Mouse (Mus musculus) myocyte (in vitro differentiated cells): ENCODE measurements at regions not wholly inside any gene's neighbourhood (a gene's known extent, or its start where the extent isn't known, plus 50 kb on each side); places are given as distances from the start of the nearest gene placed in this dataset.

Experiments used
- CEBPB ChIP-seq: IDR thresholded peaks from 2 replicates; pipeline ENCODE4 v1.6.1; 2011; ENCODE audit warnings: mild to moderate bottlenecking, moderate library complexity; ENCODE audit not compliant: poor library complexity, insufficient read depth, severe bottlenecking
- E2F4 ChIP-seq: IDR thresholded peaks from one replicate; pipeline ENCODE4 v1.6.1; 2011; ENCODE audit warnings: mild to moderate bottlenecking, control low read depth, moderate library complexity; ENCODE audit not compliant: insufficient read depth
- MAX ChIP-seq: IDR thresholded peaks from one replicate; pipeline ENCODE4 v1.6.1; 2011; ENCODE audit warnings: low read depth, mild to moderate bottlenecking, control low read depth
- MYOD1 ChIP-seq, 3 experiments: IDR thresholded peaks; one replicate each; pipeline ENCODE4 v1.6.1; 2011; ENCODE audit warnings: control low read depth in 2 of 3, low read depth in 2 of 3, mild to moderate bottlenecking in 2 of 3, moderate library complexity in 1 of 3; ENCODE audit not compliant: insufficient read length in 2 of 3, control insufficient read depth in 1 of 3
- MYOG ChIP-seq, 3 experiments: IDR thresholded peaks; one replicate each; pipeline ENCODE4 v1.6.1; 2011; ENCODE audit warnings: control low read depth in 2 of 3, low read depth in 2 of 3, mild to moderate bottlenecking in 2 of 3; ENCODE audit not compliant: insufficient read length in 2 of 3, control insufficient read depth in 1 of 3, insufficient read depth in 1 of 3
- POLR2A ChIP-seq: IDR thresholded peaks from one replicate; pipeline ENCODE4 v1.6.1; 2011; ENCODE audit warnings: low read depth, mild to moderate bottlenecking, control low read depth, moderate library complexity; ENCODE audit not compliant: insufficient read length
- POLR2AphosphoS2 ChIP-seq: IDR thresholded peaks from one replicate; pipeline ENCODE4 v1.6.1; 2011; ENCODE audit warnings: low read depth, control low read depth; ENCODE audit not compliant: insufficient read length
- REST ChIP-seq: IDR thresholded peaks from one replicate; pipeline ENCODE4 v1.6.1; 2011; ENCODE audit warnings: mild to moderate bottlenecking, control low read depth, moderate library complexity; ENCODE audit not compliant: insufficient read depth, insufficient read length
- SRF ChIP-seq: IDR thresholded peaks from one replicate; pipeline ENCODE4 v1.6.1; 2011; ENCODE audit warnings: low read depth; ENCODE audit not compliant: control insufficient read depth, insufficient read length
- TCF12 ChIP-seq: IDR thresholded peaks from one replicate; pipeline ENCODE4 v1.6.1; 2011; ENCODE audit warnings: mild to moderate bottlenecking, control low read depth; ENCODE audit not compliant: poor library complexity, insufficient read depth, severe bottlenecking
- TCF3 ChIP-seq: IDR thresholded peaks from one replicate; pipeline ENCODE4 v1.6.1; 2011; ENCODE audit warnings: low read depth, control low read depth; ENCODE audit not compliant: insufficient read length
- USF1 ChIP-seq: IDR thresholded peaks from one replicate; pipeline ENCODE4 v1.6.1; 2011; ENCODE audit warnings: low read depth, mild to moderate bottlenecking, control low read depth, moderate library complexity

DNA sequence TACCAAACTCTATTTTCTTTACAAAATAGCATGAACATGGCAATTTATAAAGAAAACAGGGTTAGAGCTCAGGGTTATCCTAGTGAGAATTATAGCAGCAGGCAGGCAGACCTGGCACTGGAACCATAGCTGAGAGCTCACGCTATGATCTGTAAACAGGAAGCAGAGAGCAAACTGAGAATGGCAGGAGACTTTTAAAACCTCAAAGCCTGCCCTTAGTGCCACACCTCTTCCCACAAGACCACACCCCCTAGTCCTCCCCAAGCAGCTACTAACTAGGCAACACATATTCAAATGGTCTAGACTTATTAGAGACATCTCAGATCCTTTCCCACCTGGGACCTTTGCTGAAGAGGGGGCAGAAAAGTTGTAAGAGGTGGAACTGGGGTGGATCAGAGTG is 449.6 kb upstream of the Agtr1b start:
- TF ChIP-seq E2F4 = no peak
- TF ChIP-seq POLR2A = no peak
- TF ChIP-seq REST = no peak
- TF ChIP-seq POLR2AphosphoS2 = no peak
- no peak for TF ChIP-seq TCF12
- TF ChIP-seq CEBPB = no peak
- TF ChIP-seq MYOG (IDR thresholded peaks at IDR 0.05; ENCODE audit: control insufficient read depth in 1 of 3, insufficient read depth in 1 of 3, insufficient read length in 2 of 3, low read depth in 2 of 3) = no peak
- no peak for TF ChIP-seq MAX
- TF ChIP-seq SRF = no peak
- TF ChIP-seq TCF3 = no peak
- no peak for TF ChIP-seq MYOD1 (IDR thresholded peaks at IDR 0.05; ENCODE audit: control insufficient read depth in 1 of 3, insufficient read length in 2 of 3, low read depth in 2 of 3)
- TF ChIP-seq USF1 = no peak
